Mouse (Mus musculus) brain, embryonic 14.5 days (tissue): ENCODE data around the gene Pigu. TPM values are rescaled to one million over a fixed set of nuclear protein-coding genes. Genes with fewer than 3 reads are reported as not detected.

Source experiments
- DNase-seq: peaks from one replicate; pipeline ENCODE4 v3.0.0-alpha.2; 2011; ENCODE audit warnings: low read depth
- CTCF ChIP-seq: fragments of 200-500 bp; IDR thresholded peaks from 2 replicates; pipeline ENCODE4 v1.5.1; 2012; ENCODE audit warnings: inconsistent platforms, mild to moderate bottlenecking, moderate library complexity, borderline replicate concordance; ENCODE audit not compliant: insufficient read depth, insufficient read length; ENCODE audit errors: extremely low read depth
- POLR2A ChIP-seq: fragments of 200-500 bp; IDR thresholded peaks from 2 replicates; pipeline ENCODE4 v1.6.1; 2012; ENCODE audit warnings: mild to moderate bottlenecking, inconsistent platforms, borderline replicate concordance; ENCODE audit not compliant: poor library complexity, insufficient read depth, insufficient read length, severe bottlenecking; ENCODE audit errors: extremely low read depth
- polyA plus RNA-seq: library from polyadenylated mRNA; depleted of rRNA; stranded (reverse); fragments of >200 nt; gene quantifications from 2 replicates; pipeline ENCODE4 v1.2.3, GENCODE M21; 2012

The Pigu gene
- polyA plus RNA-seq, 1 experiment, result 62.0 TPM

GRCm38 (mm10) chr2:155382332-155382700 is 25.1 kb upstream of the Pigu start:
- TF ChIP-seq POLR2A (no peak), CTCF (no peak)
- DNase-seq, result no peak

GRCm38 (mm10) chr2:155381643-155382331 is 24.6 kb upstream of the Pigu start:
- peak; percentile 98 for DNase-seq
- peak; percentile 97 for TF ChIP-seq POLR2A
- TF ChIP-seq CTCF, result no peak

- DNase-seq, result peak; percentile 51
- TF ChIP-seq CTCF (no peak), POLR2A (no peak)
These were observed 23.8 kb upstream of the Pigu start for GRCm38 (mm10) chr2:155381060-155381437.

GRCm38 (mm10) chr2:155380261-155381059 is 23.2 kb upstream of the Pigu start, which contains the start of gene Trp53inp2:
Gene Trp53inp2 (plus strand): TSS chr2:155381059.
- DNase-seq, result peak; percentile 13
- TF ChIP-seq CTCF, result no peak
- TF ChIP-seq POLR2A, result no peak

- no peak for TF ChIP-seq CTCF
- TF ChIP-seq POLR2A, result no peak
- DNase-seq, result no peak
These were observed 19.0 kb upstream of the Pigu start for GRCm38 (mm10) chr2:155376191-155376590.

- no peak for DNase-seq
These were observed 17.3 kb upstream of the Pigu start for GRCm38 (mm10) chr2:155374521-155374920.

GRCm38 (mm10) chr2:155373886-155374285 is 16.7 kb upstream of the Pigu start:
- no peak for DNase-seq
- TF ChIP-seq POLR2A (no peak), CTCF (no peak)

More at GRCm38 (mm10) chr2:155374521-155374920, 17.3 kb upstream of the Pigu start:
- TF ChIP-seq POLR2A, result no peak
- TF ChIP-seq CTCF, result no peak

GRCm38 (mm10) chr2:155373302-155373701 is 16.1 kb upstream of the Pigu start:
- DNase-seq, result no peak
- TF ChIP-seq POLR2A, result no peak
- TF ChIP-seq CTCF, result no peak

- TF ChIP-seq POLR2A (no peak), CTCF (no peak)
- DNase-seq, result no peak
These were observed 15.2 kb upstream of the Pigu start for GRCm38 (mm10) chr2:155372451-155372850.

- no peak for TF ChIP-seq POLR2A
- no peak for TF ChIP-seq CTCF
- peak; percentile 58 for DNase-seq
These were observed 12.2 kb upstream of the Pigu start for GRCm38 (mm10) chr2:155369333-155369883.

GRCm38 (mm10) chr2:155367635-155368284 is 10.5 kb upstream of the Pigu start:
- DNase-seq, result no peak
- TF ChIP-seq POLR2A (no peak), CTCF (no peak)
